Mouse (Mus musculus): ENCODE measurements around the gene Sh3pxd2a. TPM values are rescaled to one million over a fixed set of nuclear protein-coding genes. Genes with fewer than 3 reads are reported as not detected.

Sh3pxd2a gene
- polyA plus RNA-seq, 1 experiment from 2014 or later, result 8.7 TPM

GRCm38 (mm10) chr19:47221006-47221405 lies 243.2 kb downstream of the Sh3pxd2a start:
- Histone ChIP-seq H3K4me3 (ENCODE audit: low read length) (no peak overlapping the region), H3K27me3 (ENCODE audit: control insufficient read depth, insufficient read depth, low read length) (no peaks in the 10 kb centered on the region), H3K9me3 (ENCODE audit: control insufficient read depth, low read length) (no peaks in the 10 kb centered on the region), H3K4me1 (ENCODE audit: control insufficient read depth, insufficient read depth, low read length) (peaks cover 7% of the 10 kb centered on the region; the same call in 1 of the 2 replicates), H3K27ac (ENCODE audit: low read depth, low read length) (no peak overlapping the region), H3K4me2 (replicated peaks; ENCODE audit: low read depth, low read length) (no peak overlapping the region), H3K36me3 (ENCODE audit: control insufficient read depth, insufficient read depth, low read length) (no peaks in the 10 kb centered on the region), H3K9ac (ENCODE audit: low read depth, low read length) (no peak overlapping the region)
- 91% methylated on average over 4 of the region's 4 CpGs for WGBS
- no peak for ATAC-seq (ENCODE audit: low FRiP score, low TSS enrichment)

- ATAC-seq (ENCODE audit: low FRiP score, low TSS enrichment), result no peak
- WGBS, result 84% methylated on average over 2 of the region's 2 CpGs
- Histone ChIP-seq H3K27me3 (ENCODE audit: control insufficient read depth, insufficient read depth, low read length) (no peaks in the 10 kb centered on the region), H3K4me3 (ENCODE audit: low read length) (no peak overlapping the region), H3K36me3 (ENCODE audit: control insufficient read depth, insufficient read depth, low read length) (no peaks in the 10 kb centered on the region), H3K9me3 (ENCODE audit: control insufficient read depth, low read length) (no peaks in the 10 kb centered on the region), H3K9ac (ENCODE audit: low read depth, low read length) (no peak overlapping the region), H3K4me2 (replicated peaks; ENCODE audit: low read depth, low read length) (no peak overlapping the region), H3K27ac (ENCODE audit: low read depth, low read length) (no peak overlapping the region), H3K4me1 (ENCODE audit: control insufficient read depth, insufficient read depth, low read length) (peaks cover 7% of the 10 kb centered on the region; the same call in 1 of the 2 replicates)
These were observed 244.0 kb downstream of the Sh3pxd2a start for GRCm38 (mm10) chr19:47220232-47220631.

- 77% methylated on average over 4 of the region's 4 CpGs for WGBS
- H3K4me2 ChIP-seq (replicated peaks; ENCODE audit: low read depth, low read length), result no peak overlapping the region
- ATAC-seq (ENCODE audit: low FRiP score, low TSS enrichment), result no peak
These were observed 244.6 kb downstream of the Sh3pxd2a start for GRCm38 (mm10) chr19:47219622-47220021.

GRCm38 (mm10) chr19:47216766-47217165 lies 247.4 kb downstream of the Sh3pxd2a start:
- 84% methylated on average over 5 of the region's 5 CpGs for WGBS
- H3K27me3 ChIP-seq (ENCODE audit: control insufficient read depth, insufficient read depth, low read length), result no peaks in the 10 kb centered on the region
- H3K4me3 ChIP-seq (ENCODE audit: low read length), result no peak overlapping the region
- no peak for ATAC-seq (ENCODE audit: low FRiP score, low TSS enrichment)
- H3K27ac ChIP-seq (ENCODE audit: low read depth, low read length), result no peak overlapping the region
- H3K9me3 ChIP-seq (ENCODE audit: control insufficient read depth, low read length), result no peaks in the 10 kb centered on the region
- no peaks in the 10 kb centered on the region for H3K36me3 ChIP-seq (ENCODE audit: control insufficient read depth, insufficient read depth, low read length)
- H3K4me2 ChIP-seq (replicated peaks; ENCODE audit: low read depth, low read length), result no peak overlapping the region
- no peaks in the 10 kb centered on the region for H3K4me1 ChIP-seq (ENCODE audit: control insufficient read depth, insufficient read depth, low read length)
- no peak overlapping the region for H3K9ac ChIP-seq (ENCODE audit: low read depth, low read length)

More at GRCm38 (mm10) chr19:47219622-47220021, 244.6 kb downstream of the Sh3pxd2a start:
- Histone ChIP-seq H3K4me3 (ENCODE audit: low read length) (no peak overlapping the region), H3K27me3 (ENCODE audit: control insufficient read depth, insufficient read depth, low read length) (no peaks in the 10 kb centered on the region), H3K36me3 (ENCODE audit: control insufficient read depth, insufficient read depth, low read length) (no peaks in the 10 kb centered on the region), H3K9ac (ENCODE audit: low read depth, low read length) (no peak overlapping the region), H3K27ac (ENCODE audit: low read depth, low read length) (no peak overlapping the region), H3K4me1 (ENCODE audit: control insufficient read depth, insufficient read depth, low read length) (peaks cover 7% of the 10 kb centered on the region; the same call in 1 of the 2 replicates), H3K9me3 (ENCODE audit: control insufficient read depth, low read length) (no peaks in the 10 kb centered on the region)

GRCm38 (mm10) chr19:47213470-47213869 lies 250.7 kb downstream of the Sh3pxd2a start:
- H3K9me3 ChIP-seq (ENCODE audit: control insufficient read depth, low read length), result no peaks in the 10 kb centered on the region
- H3K27me3 ChIP-seq (ENCODE audit: control insufficient read depth, insufficient read depth, low read length), result no peaks in the 10 kb centered on the region
- H3K4me1 ChIP-seq (ENCODE audit: control insufficient read depth, insufficient read depth, low read length), result no peaks in the 10 kb centered on the region
- no peak overlapping the region for H3K9ac ChIP-seq (ENCODE audit: low read depth, low read length)
- H3K36me3 ChIP-seq (ENCODE audit: control insufficient read depth, insufficient read depth, low read length), result no peaks in the 10 kb centered on the region
- H3K27ac ChIP-seq (ENCODE audit: low read depth, low read length), result no peak overlapping the region
- 71% methylated on average over 1 of the region's 1 CpGs for WGBS
- H3K4me2 ChIP-seq (replicated peaks; ENCODE audit: low read depth, low read length), result no peak overlapping the region
- H3K4me3 ChIP-seq (ENCODE audit: low read length), result no peak overlapping the region
- no peak for ATAC-seq (ENCODE audit: low FRiP score, low TSS enrichment)

GRCm38 (mm10) chr19:47212401-47212800 lies 251.8 kb downstream of the Sh3pxd2a start:
- Histone ChIP-seq H3K9ac (ENCODE audit: low read depth, low read length) (no peak overlapping the region), H3K27ac (ENCODE audit: low read depth, low read length) (no peak overlapping the region), H3K36me3 (ENCODE audit: control insufficient read depth, insufficient read depth, low read length) (no peaks in the 10 kb centered on the region), H3K9me3 (ENCODE audit: control insufficient read depth, low read length) (no peaks in the 10 kb centered on the region), H3K27me3 (ENCODE audit: control insufficient read depth, insufficient read depth, low read length) (no peaks in the 10 kb centered on the region), H3K4me1 (ENCODE audit: control insufficient read depth, insufficient read depth, low read length) (no peaks in the 10 kb centered on the region), H3K4me2 (replicated peaks; ENCODE audit: low read depth, low read length) (no peak overlapping the region), H3K4me3 (ENCODE audit: low read length) (no peak overlapping the region)
- ATAC-seq (ENCODE audit: low FRiP score, low TSS enrichment), result no peak
- 69% methylated on average over 7 of the region's 7 CpGs for WGBS

- 86% methylated on average over 10 of the region's 10 CpGs for WGBS
- Histone ChIP-seq H3K9ac (ENCODE audit: low read depth, low read length) (no peak overlapping the region), H3K4me3 (ENCODE audit: low read length) (no peak overlapping the region), H3K27ac (ENCODE audit: low read depth, low read length) (no peak overlapping the region), H3K36me3 (ENCODE audit: control insufficient read depth, insufficient read depth, low read length) (no peaks in the 10 kb centered on the region), H3K4me1 (ENCODE audit: control insufficient read depth, insufficient read depth, low read length) (no peaks in the 10 kb centered on the region), H3K9me3 (ENCODE audit: control insufficient read depth, low read length) (no peaks in the 10 kb centered on the region), H3K27me3 (ENCODE audit: control insufficient read depth, insufficient read depth, low read length) (no peaks in the 10 kb centered on the region), H3K4me2 (replicated peaks; ENCODE audit: low read depth, low read length) (no peak overlapping the region)
- no peak for ATAC-seq (ENCODE audit: low FRiP score, low TSS enrichment)
These were observed 252.4 kb downstream of the Sh3pxd2a start for GRCm38 (mm10) chr19:47211609-47212312.

- H3K4me2 ChIP-seq (replicated peaks; ENCODE audit: low read depth, low read length), result no peak overlapping the region
- no peak overlapping the region for H3K9ac ChIP-seq (ENCODE audit: low read depth, low read length)
- H3K36me3 ChIP-seq (ENCODE audit: control insufficient read depth, insufficient read depth, low read length), result no peaks in the 10 kb centered on the region
- no peaks in the 10 kb centered on the region for H3K27me3 ChIP-seq (ENCODE audit: control insufficient read depth, insufficient read depth, low read length)
- H3K9me3 ChIP-seq (ENCODE audit: control insufficient read depth, low read length), result no peaks in the 10 kb centered on the region
- no peak overlapping the region for H3K27ac ChIP-seq (ENCODE audit: low read depth, low read length)
- no peaks in the 10 kb centered on the region for H3K4me1 ChIP-seq (ENCODE audit: control insufficient read depth, insufficient read depth, low read length)
- 90% methylated on average over 4 of the region's 4 CpGs for WGBS
- ATAC-seq (ENCODE audit: low FRiP score, low TSS enrichment), result no peak
- no peak overlapping the region for H3K4me3 ChIP-seq (ENCODE audit: low read length)
These were observed 253.8 kb downstream of the Sh3pxd2a start for GRCm38 (mm10) chr19:47210432-47210831.
